In genomic region chr5:24601911-24602750, GRCm38 (mm10) we compare ENCODE assay signal across 8 mouse cellular contexts. TPM values are rescaled to one million over a fixed set of nuclear protein-coding genes. Genes with fewer than 3 reads are reported as not detected.
A peak's percentile ranks its signal among the peaks of the same experiment; 100 is the strongest.
DNase-seq lines count a peak whose midpoint lies in the region; ATAC-seq lines count a peak whose summit lies in the region.

No protein-coding gene starts in this region.

- H3K9me3 ChIP-seq in intestine, embryonic 14.5 days (ENCODE audit: control insufficient read depth, low read length): no peaks in the 10 kb centered on the region
- H3K9me3 ChIP-seq in liver, embryonic 16.5 days (replicated peaks; ENCODE audit: control insufficient read depth, low read length): no peaks in the 10 kb centered on the region
- H3K9me3 ChIP-seq in neural tube, embryonic 14.5 days (ENCODE audit: control insufficient read depth, low read length): no peaks in the 10 kb centered on the region

- H3K4me1 ChIP-seq in intestine, embryonic 14.5 days (replicated peaks; ENCODE audit: control insufficient read depth, insufficient read depth, low read length): peaks cover 58% of the 10 kb centered on the region
- peaks cover 7% of the 10 kb centered on the region for H3K4me1 ChIP-seq in liver, embryonic 16.5 days (ENCODE audit: control insufficient read depth, low read depth, low read length)
- H3K4me1 ChIP-seq in neural tube, embryonic 14.5 days (ENCODE audit: control insufficient read depth, insufficient read depth, low read length): peaks cover 73% of the 10 kb centered on the region

- H3K27ac ChIP-seq in intestine, embryonic 14.5 days (ENCODE audit: low read depth): peak overlapping the region; percentile 99
- peak overlapping the region; percentile 44 for H3K27ac ChIP-seq in liver, embryonic 16.5 days (ENCODE audit: low read length)
- peak overlapping the region; percentile 98 for H3K27ac ChIP-seq in neural tube, embryonic 14.5 days (ENCODE audit: low read depth, low read length)

- ATAC-seq in intestine, embryonic 14.5 days (replicated peaks; ENCODE audit: low FRiP score, low TSS enrichment, low read depth): peak; percentile 54
- peak; percentile 17; the same call in 1 of the 2 replicates for ATAC-seq in liver, embryonic 16.5 days (ENCODE audit: low read depth)
- ATAC-seq in neural tube, embryonic 14.5 days (ENCODE audit: low read depth): peak; percentile 33

- under 1% methylated on average over 73 of the region's 73 CpGs for WGBS in intestine, embryonic 14.5 days
- under 1% methylated on average over 73 of the region's 73 CpGs for WGBS in liver, embryonic 16.5 days (ENCODE audit: insufficient replicate concordance)
- under 1% methylated on average over 57 of the region's 73 CpGs for WGBS in neural tube, embryonic 14.5 days

- no peaks in the 10 kb centered on the region for H3K36me3 ChIP-seq in intestine, embryonic 14.5 days (ENCODE audit: control insufficient read depth, insufficient read depth, low read length)
- no peaks in the 10 kb centered on the region for H3K36me3 ChIP-seq in liver, embryonic 16.5 days (ENCODE audit: control insufficient read depth, insufficient read depth)
- H3K36me3 ChIP-seq in neural tube, embryonic 14.5 days (ENCODE audit: control insufficient read depth, insufficient read depth, low read length): no peaks in the 10 kb centered on the region

- H3K4me3 ChIP-seq in intestine, embryonic 14.5 days (ENCODE audit: low read depth, low read length): peak overlapping the region; percentile 65
- peak overlapping the region; percentile 52 for H3K4me3 ChIP-seq in liver, embryonic 16.5 days (ENCODE audit: low read depth, low read length)
- peak overlapping the region; percentile 49 for H3K4me3 ChIP-seq in neural tube, embryonic 14.5 days (ENCODE audit: low read depth, low read length)

- H3K4me2 ChIP-seq in intestine, embryonic 14.5 days (ENCODE audit: low read length): peak overlapping the region; percentile 74
- H3K4me2 ChIP-seq in liver, embryonic 16.5 days (ENCODE audit: low read depth, low read length): peak overlapping the region; percentile 75
- H3K4me2 ChIP-seq in neural tube, embryonic 14.5 days (ENCODE audit: low read depth, low read length): peak overlapping the region; percentile 91

- intact Hi-C loops in gastrocnemius, postnatal 36 days (cut with DNase I): no loop called here

- peak; percentile 72 to 75 for DNase-seq in layer of hippocampus, postnatal 10 days (ENCODE audit: low spot score in 2 of 2)
- DNase-seq in layer of hippocampus, adult 18-20 months (ENCODE audit: low spot score in 2 of 2): no peak
- DNase-seq in cerebellum, postnatal 14 days: peak; percentile 78 to 83
- DNase-seq in gastrocnemius, postnatal 36 days: peak; percentile 77 to 84
- peak; percentile 90 for DNase-seq in intestine, embryonic 14.5 days (ENCODE audit: low spot score)
- DNase-seq in frontal cortex, postnatal 14 days (ENCODE audit: low spot score in 2 of 2): no peak

- H3K9ac ChIP-seq in intestine, embryonic 14.5 days (ENCODE audit: low read length): peak overlapping the region; percentile 89
- H3K9ac ChIP-seq in liver, embryonic 16.5 days (ENCODE audit: low read depth, low read length): peak overlapping the region; percentile 24; the same call in 1 of the 2 replicates
- peak overlapping the region; percentile 85 for H3K9ac ChIP-seq in neural tube, embryonic 14.5 days (replicated peaks; ENCODE audit: low read depth, low read length)

- H3K27me3 ChIP-seq in intestine, embryonic 14.5 days (replicated peaks; ENCODE audit: control insufficient read depth, insufficient read depth, low read length): 0 out of 2 replicates have a peak, but pooled peaks cover 8% of the 10 kb centered on the region
- peaks cover 83% of the 10 kb centered on the region for H3K27me3 ChIP-seq in liver, embryonic 16.5 days (ENCODE audit: control insufficient read depth, insufficient read depth, low read depth, low read length)
- H3K27me3 ChIP-seq in neural tube, embryonic 14.5 days (ENCODE audit: control insufficient read depth, insufficient read depth, low read length): no peaks in the 10 kb centered on the region

RNA-seq across cellular contexts. Expression of gene Chpf2, which starts 15.6 kb away (rescaled TPM):
- total RNA-seq in layer of hippocampus, postnatal 10 days (2021): 10 to 100 TPM; 54.6 to 64.1 TPM
- 10 to 100 TPM; 60.8 to 64.9 TPM for total RNA-seq in layer of hippocampus, adult 18-20 months (2021)
- 10 to 100 TPM in 1 of 2 experiments, 1 to 10 TPM in 1; 7.2 to 10.8 TPM for total RNA-seq in gastrocnemius, postnatal 36 days (2021)
- polyA plus RNA-seq in intestine, embryonic 14.5 days (2014; fragmentation: Nextera tagmentation; extraction: Ambion mirVana): 8.6 and 10.6 TPM in 2 replicates
- polyA plus RNA-seq in liver, embryonic 16.5 days (2015; fragmentation: Nextera tagmentation; extraction: Ambion mirVana): 10.7 and 11.3 TPM in 2 replicates
- 13.3 and 13.6 TPM in 2 replicates for polyA plus RNA-seq in neural tube, embryonic 14.5 days (2014; fragmentation: Nextera tagmentation; extraction: Ambion mirVana)

RNA-seq across cellular contexts. Expression of gene Smarcd3, which starts 22.1 kb away (rescaled TPM):
- 100 to 1,000 TPM; 136 to 148 TPM for total RNA-seq in layer of hippocampus, postnatal 10 days (2021)
- 10 to 100 TPM; 87.4 to 93.2 TPM for total RNA-seq in layer of hippocampus, adult 18-20 months (2021)
- total RNA-seq in gastrocnemius, postnatal 36 days (2021): 100 to 1,000 TPM; 167 to 178 TPM
- 26.2 and 27.5 TPM in 2 replicates for polyA plus RNA-seq in intestine, embryonic 14.5 days (2014; fragmentation: Nextera tagmentation; extraction: Ambion mirVana)
- 0.55 and 1.3 TPM in 2 replicates for polyA plus RNA-seq in liver, embryonic 16.5 days (2015; fragmentation: Nextera tagmentation; extraction: Ambion mirVana)
- polyA plus RNA-seq in neural tube, embryonic 14.5 days (2014; fragmentation: Nextera tagmentation; extraction: Ambion mirVana): 139 and 179 TPM in 2 replicates

RNA-seq across cellular contexts. Expression of gene Abcf2, which starts 24.9 kb away (rescaled TPM):
- total RNA-seq in layer of hippocampus, postnatal 10 days (2021): 10 to 100 TPM; 53.2 to 57.3 TPM
- total RNA-seq in layer of hippocampus, adult 18-20 months (2021): 10 to 100 TPM; 82.5 to 83.6 TPM
- total RNA-seq in gastrocnemius, postnatal 36 days (2021): 100 to 1,000 TPM in 1 of 2 experiments, 10 to 100 TPM in 1; 94.7 to 104 TPM
- polyA plus RNA-seq in intestine, embryonic 14.5 days (2014; fragmentation: Nextera tagmentation; extraction: Ambion mirVana): 97.6 and 98.4 TPM in 2 replicates
- 36.2 and 36.9 TPM in 2 replicates for polyA plus RNA-seq in liver, embryonic 16.5 days (2015; fragmentation: Nextera tagmentation; extraction: Ambion mirVana)
- polyA plus RNA-seq in neural tube, embryonic 14.5 days (2014; fragmentation: Nextera tagmentation; extraction: Ambion mirVana): 80.3 and 89.8 TPM in 2 replicates

RNA-seq across cellular contexts. Expression of gene 4931409K22Rik, which starts 45.5 kb away (rescaled TPM):
- not detected for total RNA-seq in layer of hippocampus, postnatal 10 days (2021)
- not detected for total RNA-seq in layer of hippocampus, adult 18-20 months (2021)
- not detected for total RNA-seq in gastrocnemius, postnatal 36 days (2021)
- polyA plus RNA-seq in intestine, embryonic 14.5 days (2014; fragmentation: Nextera tagmentation; extraction: Ambion mirVana): 0.15 TPM in 1 of 2 replicates, not detected in the other
- polyA plus RNA-seq in liver, embryonic 16.5 days (2015; fragmentation: Nextera tagmentation; extraction: Ambion mirVana): not detected in 2 replicates
- polyA plus RNA-seq in neural tube, embryonic 14.5 days (2014; fragmentation: Nextera tagmentation; extraction: Ambion mirVana): 0.14 and 0.16 TPM in 2 replicates

Comparison
In these comparisons a context has a peak if more than half of its experiments do, and no peak if none do; other contexts are left out.
1. DNase-seq: peak in layer of hippocampus, postnatal 10 days (2 of 2), cerebellum, postnatal 14 days (2 of 2), gastrocnemius, postnatal 36 days (2 of 2) and intestine, embryonic 14.5 days (single experiment); none in layer of hippocampus, adult 18-20 months (0 of 2) and frontal cortex, postnatal 14 days (0 of 2).
2. H3K27ac ChIP-seq: peak in every context shown above with its lines; median percentile 99 in intestine, embryonic 14.5 days; 98 in neural tube, embryonic 14.5 days; 44 in liver, embryonic 16.5 days.
3. H3K9ac ChIP-seq: peak in every context shown above with its lines; median percentile 89 in intestine, embryonic 14.5 days; 85 in neural tube, embryonic 14.5 days; 24 in liver, embryonic 16.5 days.
4. RNA of gene Chpf2, which starts 15.6 kb away (total RNA-seq): 60.8 to 64.9 TPM in layer of hippocampus, adult 18-20 months and 54.6 to 64.1 TPM in layer of hippocampus, postnatal 10 days; 7.2 to 10.8 TPM in gastrocnemius, postnatal 36 days; every median in the first group is over 4 times any median in the second.
5. Peak in every context shown above with its lines, with median percentiles within 50 percentile points of each other: ATAC-seq, H3K4me2 ChIP-seq and H3K4me3 ChIP-seq.